Mouse (Mus musculus) MEL (cell line): ENCODE measurements around the gene Cntn4. TPM values are rescaled to one million over a fixed set of nuclear protein-coding genes. Genes with fewer than 3 reads are reported as not detected.
"Not testable (repeated sequence)": the region's sequence is repeated elsewhere in the genome, so short reads cannot be mapped to it uniquely, and the experiment has no call there.

Source experiments
- DNase-seq: peaks from one replicate; pipeline ENCODE4 v3.0.0; 2011; ENCODE audit warnings: low read depth, low spot score
- H3K27ac ChIP-seq: 2 replicates; pipeline ENCODE4 v1.5.1; 2012; ENCODE audit warnings: low read depth, mild to moderate bottlenecking, control low read depth, low read length, moderate library complexity; ENCODE audit not compliant: control insufficient read depth
- H3K27me3 ChIP-seq, 2 experiments: fragments of 150-350 bp in 1 of 2; sonication (generic) in 1 of 2; 2 replicates each; pipeline ENCODE4 v1.6.1; 2012; ENCODE audit warnings: low read length in 2 of 2, mild to moderate bottlenecking in 2 of 2, improper control_type of control experiment in 1 of 2, moderate library complexity in 1 of 2; ENCODE audit not compliant: insufficient read depth in 2 of 2, control insufficient read depth in 1 of 2
- H3K36me3 ChIP-seq, 2 experiments: 2 replicates each; pipeline ENCODE4 v1.6.1; 2012 to 2014; ENCODE audit warnings: low read length in 2 of 2, improper control_type of control experiment in 1 of 2, inconsistent platforms in 1 of 2, mild to moderate bottlenecking in 1 of 2; ENCODE audit not compliant: insufficient read depth in 2 of 2, control insufficient read depth in 1 of 2
- H3K4me1 ChIP-seq, 2 experiments: fragments of 150-350 bp in 1 of 2; sonication (generic) in 1 of 2; 2 replicates each; pipeline ENCODE4 v1.6.1; 2012; ENCODE audit warnings: low read length in 2 of 2, improper control_type of control experiment in 1 of 2, mild to moderate bottlenecking in 1 of 2; ENCODE audit not compliant: insufficient read depth in 2 of 2, control insufficient read depth in 1 of 2
- H3K4me3 ChIP-seq, 2 experiments: fragments of 150-350 bp in 1 of 2; sonication (generic) in 1 of 2; 2 replicates each; pipeline ENCODE4 v1.5.1; 2012; ENCODE audit warnings: low read depth in 2 of 2, low read length in 2 of 2, mild to moderate bottlenecking in 2 of 2, moderate library complexity in 2 of 2, control low read depth in 1 of 2, improper control_type of control experiment in 1 of 2; ENCODE audit not compliant: control insufficient read depth in 1 of 2, insufficient read depth in 1 of 2
- H3K79me2 ChIP-seq: 2 replicates; pipeline ENCODE4 v1.6.1; 2012; ENCODE audit warnings: mild to moderate bottlenecking, low read length, moderate library complexity; ENCODE audit not compliant: control insufficient read depth, poor library complexity, insufficient read depth
- H3K9ac ChIP-seq: 2 replicates; pipeline ENCODE4 v1.6.1; 2012; ENCODE audit warnings: low read depth, mild to moderate bottlenecking, control low read depth, low read length, moderate library complexity; ENCODE audit not compliant: control insufficient read depth, poor library complexity, severe bottlenecking
- H3K9me3 ChIP-seq: fragments of 150-350 bp; sonication (generic); replicated peaks from 2 replicates; pipeline ENCODE4 v1.6.1; 2012; ENCODE audit warnings: mild to moderate bottlenecking, low read length, improper control_type of control experiment, moderate library complexity; ENCODE audit not compliant: insufficient read depth
- E2F4 ChIP-seq: IDR thresholded peaks from 2 replicates; pipeline ENCODE4 v1.6.1; 2011; ENCODE audit warnings: low read depth, low read length, improper control_type of control experiment, borderline replicate concordance
- ELF1 ChIP-seq: IDR thresholded peaks from 2 replicates; pipeline ENCODE4 v1.6.1; 2014; ENCODE audit warnings: low read depth, mild to moderate bottlenecking, inconsistent platforms, low read length, improper control_type of control experiment, moderate library complexity
- GATA1 ChIP-seq: IDR thresholded peaks from 2 replicates; pipeline ENCODE4 v1.6.1; 2011; ENCODE audit warnings: low read depth, low read length, improper control_type of control experiment
- JUND ChIP-seq: IDR thresholded peaks from 2 replicates; pipeline ENCODE4 v1.6.1; 2011; ENCODE audit warnings: low read depth, mild to moderate bottlenecking, improper control_type of control experiment, low read length
- MAX ChIP-seq: IDR thresholded peaks from 2 replicates; pipeline ENCODE4 v1.6.1; 2011; ENCODE audit warnings: low read length, improper control_type of control experiment
- MAZ ChIP-seq: IDR thresholded peaks from 2 replicates; pipeline ENCODE4 v1.6.1; 2012; ENCODE audit warnings: low read depth, mild to moderate bottlenecking, inconsistent platforms, low read length, improper control_type of control experiment
- MEF2A ChIP-seq: IDR thresholded peaks from 2 replicates; pipeline ENCODE4 v1.6.1; 2014; ENCODE audit warnings: low read depth, mild to moderate bottlenecking, inconsistent platforms, low read length, improper control_type of control experiment; ENCODE audit not compliant: poor library complexity, insufficient replicate concordance, severe bottlenecking; ENCODE audit errors: extremely low read depth
- MYB ChIP-seq: IDR thresholded peaks from 2 replicates; pipeline ENCODE4 v1.6.1; 2011; ENCODE audit warnings: mild to moderate bottlenecking, low read depth, low read length, improper control_type of control experiment
- NRF1 ChIP-seq: IDR thresholded peaks from 2 replicates; pipeline ENCODE4 v1.6.1; 2014; ENCODE audit warnings: low read depth, mild to moderate bottlenecking, inconsistent platforms, low read length, improper control_type of control experiment, moderate library complexity; ENCODE audit not compliant: poor library complexity, insufficient read depth, severe bottlenecking
- POLR2AphosphoS2 ChIP-seq: IDR thresholded peaks from 2 replicates; pipeline ENCODE4 v1.6.1; 2011; ENCODE audit warnings: low read length, improper control_type of control experiment
- RAD21 ChIP-seq: IDR thresholded peaks from 2 replicates; pipeline ENCODE4 v1.6.1; 2011; ENCODE audit warnings: mild to moderate bottlenecking, low read depth, low read length, improper control_type of control experiment
- RCOR1 ChIP-seq: IDR thresholded peaks from 2 replicates; pipeline ENCODE4 v1.6.1; 2012; ENCODE audit warnings: low read depth, mild to moderate bottlenecking, inconsistent platforms, low read length, improper control_type of control experiment
- SIN3A ChIP-seq: IDR thresholded peaks from 2 replicates; pipeline ENCODE4 v1.6.1; 2012; ENCODE audit warnings: low read length, improper control_type of control experiment, inconsistent platforms
- TBP ChIP-seq: IDR thresholded peaks from 2 replicates; pipeline ENCODE4 v1.8.0; 2011; ENCODE audit warnings: low read depth, low read length, improper control_type of control experiment
- UBTF ChIP-seq: IDR thresholded peaks from 2 replicates; pipeline ENCODE4 v1.6.1; 2012; ENCODE audit warnings: low read depth, mild to moderate bottlenecking, inconsistent platforms, low read length, improper control_type of control experiment, moderate library complexity, borderline replicate concordance; ENCODE audit not compliant: insufficient read depth
- USF2 ChIP-seq, 2 experiments: IDR thresholded peaks; 2 replicates each; pipeline ENCODE4 v1.6.1; 2011 to 2012; ENCODE audit warnings: improper control_type of control experiment in 2 of 2, low read length in 2 of 2, borderline replicate concordance in 1 of 2, inconsistent platforms in 1 of 2, low read depth in 1 of 2, mild to moderate bottlenecking in 1 of 2; ENCODE audit not compliant: insufficient read depth in 1 of 2
- ZKSCAN1 ChIP-seq: IDR thresholded peaks from 2 replicates; pipeline ENCODE4 v1.6.1; 2012; ENCODE audit warnings: low read depth, mild to moderate bottlenecking, inconsistent platforms, low read length, improper control_type of control experiment, moderate library complexity
- ZMIZ1 ChIP-seq: IDR thresholded peaks from 2 replicates; pipeline ENCODE4 v1.6.1; 2012; ENCODE audit warnings: low read depth, mild to moderate bottlenecking, inconsistent platforms, low read length, improper control_type of control experiment, moderate library complexity
- ZNF384 ChIP-seq: IDR thresholded peaks from 2 replicates; pipeline ENCODE4 v1.6.1; 2012; ENCODE audit warnings: low read depth, mild to moderate bottlenecking, inconsistent platforms, low read length, improper control_type of control experiment
- polyA plus RNA-seq, 2 experiments: library from polyadenylated mRNA; stranded (reverse) in 1 of 2; unstranded in 1 of 2; fragments of >175 nt in 1 of 2; fragments of >200 nt in 1 of 2; gene quantifications; 2 replicates each; pipeline versions ENCODE4 v1.2.1 to v1.2.4; 2012; ENCODE audit warnings: low replicate concordance in 2 of 2, low read depth in 1 of 2; ENCODE audit not compliant: insufficient read length in 2 of 2, insufficient read depth in 1 of 2, missing spikeins in 1 of 2
- total RNA-seq: library from RNA; depleted of rRNA; stranded (reverse); fragments of 300-350 nt; gene quantifications from 2 replicates; pipeline ENCODE4 v1.2.3, GENCODE M21; 2012

The Cntn4 gene
- total and polyA plus RNA-seq, 3 experiments = not detected

GRCm38 (mm10) chr6:106351389-106351788 is 673.9 kb downstream of the Cntn4 start:
- no peak for DNase-seq
- no peak overlapping the region for H3K4me3 ChIP-seq
- H3K27ac ChIP-seq = no peak overlapping the region
- H3K79me2 ChIP-seq = no peaks in the 10 kb centered on the region
- H3K27me3 ChIP-seq = no peaks in the 10 kb centered on the region; a peak in 1 of 4 replicates
- H3K4me1 ChIP-seq = no peaks in the 10 kb centered on the region
- no peak for TF ChIP-seq JUND
- no peak for TF ChIP-seq RCOR1
- no peak for TF ChIP-seq SIN3A
- TF ChIP-seq NRF1 = no peak
- no peak for TF ChIP-seq ELF1
- TF ChIP-seq USF2 (IDR thresholded peaks at IDR 0.05; ENCODE audit: borderline replicate concordance in 1 of 2, insufficient read depth in 1 of 2, low read depth in 1 of 2, low read length in 2 of 2) = no peak
- TF ChIP-seq RAD21 = no peak
- TF ChIP-seq MEF2A = no peak
- no peak for TF ChIP-seq MAZ
- no peak for TF ChIP-seq ZNF384
- TF ChIP-seq MYB = no peak
- no peak for TF ChIP-seq TBP
- no peak for TF ChIP-seq GATA1
- H3K36me3 ChIP-seq = no peaks in the 10 kb centered on the region
- H3K9ac ChIP-seq = no peak overlapping the region
- H3K9me3 ChIP-seq = no peaks in the 10 kb centered on the region

- not testable (repeated sequence) for H3K79me2 ChIP-seq, H3K9ac ChIP-seq, H3K4me1 ChIP-seq, H3K36me3 ChIP-seq, H3K27ac ChIP-seq, DNase-seq, H3K4me3 ChIP-seq, H3K27me3 ChIP-seq, H3K9me3 ChIP-seq
Measured at GRCm38 (mm10) chr6:106358801-106359200, 681.3 kb downstream of the Cntn4 start.

- no peaks in the 10 kb centered on the region for H3K9me3 ChIP-seq
- H3K4me1 ChIP-seq = no peaks in the 10 kb centered on the region
- H3K27me3 ChIP-seq = no peaks in the 10 kb centered on the region
- TF ChIP-seq MAX (no peak), POLR2AphosphoS2 (no peak), GATA1 (no peak), E2F4 (no peak), JUND (no peak), ZMIZ1 (no peak), ZKSCAN1 (no peak), UBTF (no peak), SIN3A (no peak)
- TF ChIP-seq, all 39 proteins: peak for 0
- Histone ChIP-seq H3K4me3 (no peak overlapping the region), H3K36me3 (no peaks in the 10 kb centered on the region), H3K27ac (no peak overlapping the region), H3K9ac (no peak overlapping the region), H3K79me2 (no peaks in the 10 kb centered on the region)
- no peak for DNase-seq
Measured at GRCm38 (mm10) chr6:106381288-106382025, 704.0 kb downstream of the Cntn4 start.
